Mouse (Mus musculus) cortical plate, adult 2 months (tissue): Measurements from ENCODE around the gene Gpr26. TPM values are rescaled to one million over a fixed set of nuclear protein-coding genes. Genes with fewer than 3 reads are reported as not detected.

Experiments used
- H3K27ac ChIP-seq: fragments of 200-500 bp; 2 replicates; pipeline ENCODE4 v1.5.1; 2012; ENCODE audit warnings: low read length, control low read depth, inconsistent platforms; ENCODE audit not compliant: insufficient read depth
- H3K4me1 ChIP-seq: fragments of 200-500 bp; 2 replicates; pipeline ENCODE4 v1.6.1; 2011; ENCODE audit warnings: low read length; ENCODE audit not compliant: control insufficient read depth, insufficient read depth
- H3K4me3 ChIP-seq: fragments of 200-500 bp; 2 replicates; pipeline ENCODE4 v1.5.1; 2011; ENCODE audit warnings: mild to moderate bottlenecking, low read length, control low read depth; ENCODE audit not compliant: insufficient read depth
- CTCF ChIP-seq: fragments of 200-500 bp; IDR thresholded peaks from 2 replicates; pipeline ENCODE4 v1.5.1; 2011; ENCODE audit warnings: mild to moderate bottlenecking, control low read depth, low read length; ENCODE audit not compliant: insufficient read depth; ENCODE audit errors: extremely low read depth
- POLR2A ChIP-seq: fragments of 200-500 bp; IDR thresholded peaks from 2 replicates; pipeline ENCODE4 v1.6.1; 2011; ENCODE audit warnings: mild to moderate bottlenecking, low read length, control low read depth; ENCODE audit not compliant: insufficient read depth; ENCODE audit errors: extremely low read depth
- polyA plus RNA-seq: library from polyadenylated mRNA; depleted of rRNA; stranded (reverse); fragments of >200 nt; gene quantifications from 2 replicates; pipeline ENCODE4 v1.2.3, GENCODE M21; 2012

Gpr26 gene
- polyA plus RNA-seq, 1 experiment: 60.7 TPM

- H3K4me1 ChIP-seq: peaks cover 10% of the 10 kb centered on the region
- peak overlapping the region; percentile 56 for H3K4me3 ChIP-seq
- H3K27ac ChIP-seq: no peak overlapping the region
- TF ChIP-seq POLR2A (no peak), CTCF (no peak)
Observed at GRCm38 (mm10) chr7:131970255-131970654, 4.0 kb downstream of the Gpr26 start.

DNA sequence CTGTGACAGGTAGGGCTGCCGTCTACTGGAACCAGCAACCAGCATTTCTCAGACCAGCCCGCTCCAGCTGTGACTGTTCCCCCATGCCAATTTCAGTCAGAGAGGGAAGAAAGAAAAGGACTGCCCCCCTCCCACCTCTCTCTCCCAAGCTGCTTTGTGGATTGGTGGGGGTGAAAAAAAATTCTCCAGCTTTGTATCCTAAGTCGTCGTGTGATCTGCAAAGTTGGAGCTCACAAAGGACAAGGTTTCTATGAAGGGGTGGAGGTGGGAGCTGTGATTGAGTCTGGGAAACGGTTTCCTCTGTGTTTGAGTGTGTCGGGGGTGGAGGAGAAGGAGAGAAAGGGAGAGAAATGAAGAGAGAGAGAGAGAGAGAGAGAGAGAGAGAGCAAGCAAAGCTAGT lies 9.6 kb downstream of the Gpr26 start:
- Histone ChIP-seq H3K4me1 (peaks cover 11% of the 10 kb centered on the region), H3K4me3 (no peak overlapping the region)
- TF ChIP-seq POLR2A (no peak), CTCF (no peak)

GRCm38 (mm10) chr7:131978609-131979008 lies 12.3 kb downstream of the Gpr26 start:
- TF ChIP-seq POLR2A (no peak), CTCF (no peak)
- H3K27ac ChIP-seq: no peak overlapping the region
- H3K4me3 ChIP-seq: no peak overlapping the region
- H3K4me1 ChIP-seq: peaks cover 7% of the 10 kb centered on the region

More for the DNA sequence above, 9.6 kb downstream of the Gpr26 start:
- H3K27ac ChIP-seq: no peak overlapping the region

- no peak overlapping the region for H3K27ac ChIP-seq
- TF ChIP-seq CTCF: no peak
- no peak for TF ChIP-seq POLR2A
- no peaks in the 10 kb centered on the region; the same call in 1 of the 2 replicates for H3K4me1 ChIP-seq
- no peak overlapping the region for H3K4me3 ChIP-seq
Observed at GRCm38 (mm10) chr7:131989056-131989455, 22.8 kb downstream of the Gpr26 start.

- no peak overlapping the region for H3K27ac ChIP-seq
- no peak overlapping the region for H3K4me3 ChIP-seq
- no peaks in the 10 kb centered on the region; the same call in 1 of the 2 replicates for H3K4me1 ChIP-seq
- TF ChIP-seq CTCF (no peak), POLR2A (no peak)
Observed at GRCm38 (mm10) chr7:131992226-131992625, 26.0 kb downstream of the Gpr26 start.

- TF ChIP-seq CTCF (no peak), POLR2A (no peak)
- no peak overlapping the region for H3K27ac ChIP-seq
- H3K4me3 ChIP-seq: no peak overlapping the region
- no peaks in the 10 kb centered on the region; the same call in 1 of the 2 replicates for H3K4me1 ChIP-seq
Observed at GRCm38 (mm10) chr7:131992873-131993272, 26.6 kb downstream of the Gpr26 start.

DNA sequence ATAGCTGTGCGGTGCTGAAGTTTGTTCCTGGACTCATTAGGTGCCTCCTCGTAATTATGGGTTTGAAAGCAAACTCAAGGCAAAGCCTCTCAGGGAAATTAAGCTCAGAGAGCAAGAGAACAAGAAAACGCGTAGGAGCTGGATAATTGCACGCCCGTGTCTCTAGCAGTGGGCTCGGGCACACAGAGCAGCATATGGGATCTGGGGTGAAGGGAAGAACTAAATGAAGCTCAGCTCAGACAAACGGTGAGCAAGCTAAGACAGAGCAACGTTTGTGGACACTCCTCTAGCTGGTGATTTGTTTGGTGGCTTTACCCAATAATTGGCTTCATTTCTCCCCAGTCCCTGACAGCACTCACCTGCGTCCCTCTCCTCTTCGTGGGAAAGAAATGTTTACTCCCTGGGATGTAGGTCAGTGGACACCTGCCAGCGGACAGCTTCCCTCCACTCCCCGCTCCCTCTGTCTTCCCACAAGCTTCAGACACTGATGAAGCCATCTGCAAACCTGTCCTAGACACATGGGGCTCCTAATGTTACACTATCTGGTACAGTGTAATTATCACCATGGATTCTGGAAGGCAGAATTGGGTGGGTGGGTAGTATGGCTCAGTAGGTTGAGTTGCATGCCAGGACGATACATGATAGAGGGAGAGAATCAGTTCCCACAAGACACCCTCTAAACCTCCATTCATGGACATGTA lies 39.9 kb downstream of the Gpr26 start:
- Histone ChIP-seq H3K4me3 (no peak overlapping the region), H3K27ac (no peak overlapping the region), H3K4me1 (peaks cover 2% of the 10 kb centered on the region)
- TF ChIP-seq CTCF (no peak), POLR2A (no peak)

DNA sequence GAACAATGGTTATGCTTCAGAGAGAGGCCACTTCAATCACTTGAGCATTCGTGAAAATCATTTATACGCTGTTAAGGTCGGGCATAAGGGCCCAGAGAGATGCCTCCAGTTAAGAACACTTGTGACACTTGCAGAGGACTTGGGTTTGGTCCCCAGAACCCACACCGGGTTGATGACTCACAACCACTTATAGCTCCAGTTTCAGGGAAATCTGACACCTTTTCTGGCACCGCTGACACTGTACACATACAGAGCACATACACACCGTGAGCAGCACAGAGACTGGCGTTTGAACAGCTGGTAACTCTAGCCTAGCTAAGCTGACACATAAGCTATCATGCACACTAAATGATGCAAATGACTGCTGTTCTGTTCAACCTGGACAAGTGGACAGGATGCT lies 42.7 kb downstream of the Gpr26 start:
- Histone ChIP-seq H3K4me3 (no peak overlapping the region), H3K4me1 (peaks cover 5% of the 10 kb centered on the region), H3K27ac (no peak overlapping the region)
- TF ChIP-seq POLR2A: no peak
- TF ChIP-seq CTCF: no peak

GRCm38 (mm10) chr7:132012969-132013679 lies 46.9 kb downstream of the Gpr26 start:
- H3K4me3 ChIP-seq: no peak overlapping the region
- peaks cover 2% of the 10 kb centered on the region for H3K4me1 ChIP-seq
- no peak overlapping the region for H3K27ac ChIP-seq
- TF ChIP-seq POLR2A (no peak), CTCF (no peak)

GRCm38 (mm10) chr7:132013970-132014369 lies 47.7 kb downstream of the Gpr26 start:
- H3K4me1 ChIP-seq: peaks cover 2% of the 10 kb centered on the region
- no peak overlapping the region for H3K27ac ChIP-seq
- no peak overlapping the region for H3K4me3 ChIP-seq
- TF ChIP-seq CTCF (no peak), POLR2A (no peak)
